ENCODE assay signal across 28 mouse cellular contexts in genomic region chr2:155724526-155724925, GRCm38 (mm10). TPM values are rescaled to one million over a fixed set of nuclear protein-coding genes. Genes with fewer than 3 reads are reported as not detected.
DNase-seq lines count a peak whose midpoint lies in the region; ATAC-seq and TF ChIP-seq lines count a peak whose summit lies in the region.
"Had no signal": no experiment of that assay in that cellular context is flagged by ENCODE, and none has a peak within 500 bp of the region (broad histone marks: within the 10 kb centered on the region; RNA-seq: fewer than 3 reads in every experiment).

No protein-coding gene starts in this region.

- TF ChIP-seq CTCF in lung, postnatal 0 days (IDR thresholded peaks at IDR 0.05) = no peak

- no peak for TF ChIP-seq EP300 in lung, postnatal 0 days (IDR thresholded peaks at IDR 0.05)

- H3K27me3 ChIP-seq in lung, postnatal 0 days (replicated peaks; ENCODE audit: insufficient read depth, low read length) = no peaks in the 10 kb centered on the region
- H3K27me3 ChIP-seq: embryonic facial prominence, embryonic 12.5 days; forebrain, embryonic 13.5 days; forebrain, embryonic 15.5 days had no signal

- no peak for ATAC-seq in lung, postnatal 0 days
- peak; percentile 12 for ATAC-seq in granulocyte monocyte progenitor cell, adult 5-6 weeks (replicated peaks; ENCODE audit: poor library complexity, severe bottlenecking)
- peak; percentile 8; the same call in 1 of the 2 replicates for ATAC-seq in megakaryocyte progenitor cell, adult 5-6 weeks (replicated peaks; ENCODE audit: poor library complexity)
- ATAC-seq: forebrain, embryonic 13.5 days; forebrain, embryonic 15.5 days had no signal

- H3K4me2 ChIP-seq in lung, postnatal 0 days (replicated peaks; ENCODE audit: low read depth, low read length) = no peak overlapping the region
- H3K4me2 ChIP-seq: embryonic facial prominence, embryonic 12.5 days; forebrain, embryonic 13.5 days; forebrain, embryonic 15.5 days had no signal

- no peak overlapping the region for H3K27ac ChIP-seq in lung, postnatal 0 days (ENCODE audit: low read length)
- H3K27ac ChIP-seq: embryonic facial prominence, embryonic 10.5 days; embryonic facial prominence, embryonic 12.5 days; forebrain, embryonic 13.5 days; forebrain, embryonic 15.5 days had no signal

- H3K4me1 ChIP-seq in lung, postnatal 0 days (ENCODE audit: insufficient read depth, low read depth, low read length) = no peaks in the 10 kb centered on the region; the same call in 1 of the 2 replicates

- no peaks in the 10 kb centered on the region for H3K9me3 ChIP-seq in lung, postnatal 0 days (ENCODE audit: low read length)
- H3K9me3 ChIP-seq: embryonic facial prominence, embryonic 10.5 days; embryonic facial prominence, embryonic 12.5 days; forebrain, embryonic 13.5 days; forebrain, embryonic 15.5 days had no signal

- 0 out of 2 replicates have a peak, but pooled peaks cover 3% of the 10 kb centered on the region for H3K36me3 ChIP-seq in lung, postnatal 0 days (ENCODE audit: insufficient read depth, low read length)

- WGBS in lung, postnatal 0 days = 61% methylated on average over 6 of the region's 6 CpGs

- no peak overlapping the region for H3K4me3 ChIP-seq in lung, postnatal 0 days (ENCODE audit: low read depth, low read length)
- H3K4me3 ChIP-seq: embryonic facial prominence, embryonic 10.5 days; embryonic facial prominence, embryonic 12.5 days; forebrain, embryonic 13.5 days; forebrain, embryonic 15.5 days had no signal

- DNase-seq in lung, postnatal 0 days (ENCODE audit: low spot score) = peak; percentile 27
- DNase-seq in lung, postnatal 14 days = no peak
- DNase-seq in 416B (ENCODE audit: low read depth) = peak; percentile 77
- no peak for DNase-seq in kidney, adult 11 months
- no peak for DNase-seq in urinary bladder, postnatal 25 days (ENCODE audit: low spot score)
- DNase-seq: adrenal gland, postnatal 25 days; cerebellum, adult 11 months; cerebellum, adult 18-20 months; cerebellum, adult 8-10 months; cerebellum, adult 9-11 months; cerebellum, postnatal 14 days; cerebellum, postnatal 36 days had no signal

- H3K9ac ChIP-seq in lung, postnatal 0 days (replicated peaks; ENCODE audit: low read depth) = no peak overlapping the region
- H3K9ac ChIP-seq: embryonic facial prominence, embryonic 12.5 days; forebrain, embryonic 13.5 days; forebrain, embryonic 15.5 days had no signal

RNA-seq across cellular contexts. Expression of gene Edem2, which starts 4.7 kb away (rescaled TPM):
- polyA plus RNA-seq in lung, postnatal 0 days (2015; fragmentation: Nextera tagmentation; extraction: Ambion mirVana) = 46.6 and 47.3 TPM in 2 replicates
- 74.9 and 81.9 TPM in 2 replicates for total RNA-seq in granulocyte monocyte progenitor cell, adult 5-6 weeks (2014; fragmentation: Nextera tagmentation)
- 71.6 and 73.7 TPM in 2 replicates for total RNA-seq in granulocyte monocyte progenitor cell, adult 5-6 weeks (2017)
- 47.1 and 55.0 TPM in 2 replicates for total RNA-seq in megakaryocyte progenitor cell, adult 5-6 weeks (2015)
- 58.2 and 70.9 TPM in 2 replicates for total RNA-seq in megakaryocyte progenitor cell, adult 5-6 weeks (2017)

RNA-seq across cellular contexts. Expression of gene Gm17581, which starts 11.1 kb away (rescaled TPM):
- not detected in 2 replicates for polyA plus RNA-seq in lung, postnatal 0 days (2015; fragmentation: Nextera tagmentation; extraction: Ambion mirVana)
- not detected in 2 replicates for total RNA-seq in granulocyte monocyte progenitor cell, adult 5-6 weeks (2014; fragmentation: Nextera tagmentation)
- total RNA-seq in granulocyte monocyte progenitor cell, adult 5-6 weeks (2017) = not detected in 2 replicates
- total RNA-seq in megakaryocyte progenitor cell, adult 5-6 weeks (2015) = not detected in 2 replicates
- not detected in 2 replicates for total RNA-seq in megakaryocyte progenitor cell, adult 5-6 weeks (2017)
- total RNA-seq: adrenal gland, adult 2 months; adrenal gland, postnatal 10 days; adrenal gland, postnatal 25 days; adrenal gland, postnatal 4 days; ES-E14; MEL had no signal
- polyA plus RNA-seq: adrenal gland, adult 2 months; brain, embryonic 14.5 days; C2C12; cortical plate, adult 2 months; embryonic facial prominence, embryonic 10.5 days; embryonic facial prominence, embryonic 12.5 days; embryonic facial prominence, embryonic 14.5 days; forebrain, embryonic 11.5 days; forebrain, embryonic 13.5 days; forebrain, embryonic 15.5 days had no signal

RNA-seq across cellular contexts. Expression of gene Procr, which starts 26.4 kb away (rescaled TPM):
- 9.1 and 9.7 TPM in 2 replicates for polyA plus RNA-seq in lung, postnatal 0 days (2015; fragmentation: Nextera tagmentation; extraction: Ambion mirVana)
- 0.88 and 3.3 TPM in 2 replicates for total RNA-seq in granulocyte monocyte progenitor cell, adult 5-6 weeks (2014; fragmentation: Nextera tagmentation)
- 1.1 and 1.6 TPM in 2 replicates for total RNA-seq in granulocyte monocyte progenitor cell, adult 5-6 weeks (2017)
- total RNA-seq in megakaryocyte progenitor cell, adult 5-6 weeks (2015) = 0.89 TPM in 1 of 2 replicates, not detected in the other
- total RNA-seq in megakaryocyte progenitor cell, adult 5-6 weeks (2017) = 3.1 and 6.1 TPM in 2 replicates

RNA-seq across cellular contexts. Expression of gene Trpc4ap, which starts 32.3 kb away (rescaled TPM):
- polyA plus RNA-seq in lung, postnatal 0 days (2015; fragmentation: Nextera tagmentation; extraction: Ambion mirVana) = 83.5 and 86.0 TPM in 2 replicates
- 106 and 107 TPM in 2 replicates for total RNA-seq in granulocyte monocyte progenitor cell, adult 5-6 weeks (2014; fragmentation: Nextera tagmentation)
- total RNA-seq in granulocyte monocyte progenitor cell, adult 5-6 weeks (2017) = 76.1 and 89.2 TPM in 2 replicates
- total RNA-seq in megakaryocyte progenitor cell, adult 5-6 weeks (2015) = 59.0 and 62.9 TPM in 2 replicates
- 73.1 and 89.6 TPM in 2 replicates for total RNA-seq in megakaryocyte progenitor cell, adult 5-6 weeks (2017)

RNA-seq across cellular contexts. Expression of gene Mmp24, which starts 50.6 kb away (rescaled TPM):
- 0.05 and 0.11 TPM in 2 replicates for polyA plus RNA-seq in lung, postnatal 0 days (2015; fragmentation: Nextera tagmentation; extraction: Ambion mirVana)
- total RNA-seq in granulocyte monocyte progenitor cell, adult 5-6 weeks (2014; fragmentation: Nextera tagmentation) = not detected in 2 replicates
- not detected in 2 replicates for total RNA-seq in granulocyte monocyte progenitor cell, adult 5-6 weeks (2017)
- total RNA-seq in megakaryocyte progenitor cell, adult 5-6 weeks (2015) = not detected in 2 replicates
- under 0.01 TPM in 1 of 2 replicates, not detected in the other for total RNA-seq in megakaryocyte progenitor cell, adult 5-6 weeks (2017)

Comparison
In these comparisons a context has a peak if more than half of its experiments do, and no peak if none do; other contexts are left out.
1. DNase-seq: peak in lung, postnatal 0 days (single experiment) and 416B (single experiment); none in lung, postnatal 14 days (single experiment), kidney, adult 11 months (single experiment) and urinary bladder, postnatal 25 days (single experiment).